Mouse (Mus musculus): ENCODE results near the gene Insl5. TPM values are rescaled to one million over a fixed set of nuclear protein-coding genes. Genes with fewer than 3 reads are reported as not detected.

Insl5 gene
- polyA plus RNA-seq, 1 experiment from 2014 or later, result 1.0 TPM

GRCm38 (mm10) chr4:103027745-103028144 is 1.1 kb upstream of the Insl5 start:
- H3K4me2 ChIP-seq, result no peak overlapping the region
- WGBS, result 90% methylated on average over 7 of the region's 7 CpGs
- no peak overlapping the region for H3K27ac ChIP-seq (replicated peaks)
- no peak for ATAC-seq (ENCODE audit: low FRiP score)
- H3K4me1 ChIP-seq, result no peaks in the 10 kb centered on the region
- H3K27me3 ChIP-seq (replicated peaks), result no peaks in the 10 kb centered on the region
- no peaks in the 10 kb centered on the region for H3K36me3 ChIP-seq
- no peaks in the 10 kb centered on the region for H3K9me3 ChIP-seq (replicated peaks)
- H3K9ac ChIP-seq (replicated peaks), result no peak overlapping the region
- no peak overlapping the region for H3K4me3 ChIP-seq (replicated peaks)

GRCm38 (mm10) chr4:103013490-103013889 is 13.2 kb downstream of the Insl5 start:
- no peak; the same call in 1 of the 2 replicates for ATAC-seq (ENCODE audit: low FRiP score)
- Histone ChIP-seq H3K27me3 (replicated peaks) (no peaks in the 10 kb centered on the region), H3K27ac (replicated peaks) (no peak overlapping the region), H3K9ac (replicated peaks) (no peak overlapping the region), H3K4me3 (replicated peaks) (no peak overlapping the region), H3K9me3 (replicated peaks) (no peaks in the 10 kb centered on the region), H3K36me3 (no peaks in the 10 kb centered on the region), H3K4me1 (peaks cover 16% of the 10 kb centered on the region), H3K4me2 (peak overlapping the region; percentile 23; the same call in 1 of the 2 replicates)
- WGBS, result 11% methylated on average over 4 of the region's 4 CpGs

GRCm38 (mm10) chr4:103011823-103012222 is 14.8 kb downstream of the Insl5 start:
- H3K4me3 ChIP-seq (replicated peaks), result 0 out of 2 replicates have a peak overlapping the region, but pooled peaks have one; percentile 4
- peaks cover 21% of the 10 kb centered on the region for H3K4me1 ChIP-seq
- no peaks in the 10 kb centered on the region for H3K27me3 ChIP-seq (replicated peaks)
- no peaks in the 10 kb centered on the region for H3K36me3 ChIP-seq
- 28% methylated on average over 7 of the region's 7 CpGs for WGBS
- peak; percentile 87; the same call in 1 of the 2 replicates for ATAC-seq (ENCODE audit: low FRiP score)
- peak overlapping the region; percentile 34 for H3K4me2 ChIP-seq
- peak overlapping the region; percentile 65 for H3K27ac ChIP-seq (replicated peaks)
- no peak overlapping the region for H3K9ac ChIP-seq (replicated peaks)
- no peaks in the 10 kb centered on the region for H3K9me3 ChIP-seq (replicated peaks)

- peaks cover 30% of the 10 kb centered on the region for H3K4me1 ChIP-seq
- H3K27ac ChIP-seq (replicated peaks), result no peak overlapping the region
- 97% methylated on average over 4 of the region's 4 CpGs for WGBS
- H3K9me3 ChIP-seq (replicated peaks), result no peaks in the 10 kb centered on the region
- H3K9ac ChIP-seq (replicated peaks), result no peak overlapping the region
- no peaks in the 10 kb centered on the region for H3K36me3 ChIP-seq
- no peaks in the 10 kb centered on the region for H3K27me3 ChIP-seq (replicated peaks)
- no peak for ATAC-seq (ENCODE audit: low FRiP score)
- H3K4me2 ChIP-seq, result no peak overlapping the region
- H3K4me3 ChIP-seq (replicated peaks), result no peak overlapping the region
These were observed 15.9 kb downstream of the Insl5 start for GRCm38 (mm10) chr4:103010734-103011133.

GRCm38 (mm10) chr4:103006943-103007418 is 19.7 kb downstream of the Insl5 start:
- no peak overlapping the region for H3K27ac ChIP-seq (replicated peaks)
- H3K9ac ChIP-seq (replicated peaks), result no peak overlapping the region
- no peak overlapping the region for H3K4me2 ChIP-seq
- H3K4me3 ChIP-seq (replicated peaks), result no peak overlapping the region
- no peak for ATAC-seq (ENCODE audit: low FRiP score)
- no peaks in the 10 kb centered on the region for H3K9me3 ChIP-seq (replicated peaks)
- H3K4me1 ChIP-seq, result peaks cover 24% of the 10 kb centered on the region
- H3K27me3 ChIP-seq (replicated peaks), result no peaks in the 10 kb centered on the region
- 27% methylated on average over 4 of the region's 4 CpGs for WGBS
- H3K36me3 ChIP-seq, result no peaks in the 10 kb centered on the region

GRCm38 (mm10) chr4:103006266-103006665 is 20.4 kb downstream of the Insl5 start:
- peaks cover 19% of the 10 kb centered on the region for H3K4me1 ChIP-seq
- H3K27me3 ChIP-seq (replicated peaks), result no peaks in the 10 kb centered on the region
- no peak for ATAC-seq (ENCODE audit: low FRiP score)
- H3K4me2 ChIP-seq, result no peak overlapping the region
- H3K9ac ChIP-seq (replicated peaks), result no peak overlapping the region
- 0 out of 2 replicates have a peak overlapping the region, but pooled peaks have one; percentile 1 for H3K27ac ChIP-seq (replicated peaks)
- H3K4me3 ChIP-seq (replicated peaks), result no peak overlapping the region
- 69% methylated on average over 5 of the region's 5 CpGs for WGBS
- no peaks in the 10 kb centered on the region for H3K9me3 ChIP-seq (replicated peaks)
- no peaks in the 10 kb centered on the region for H3K36me3 ChIP-seq

- Histone ChIP-seq H3K9me3 (replicated peaks) (no peaks in the 10 kb centered on the region), H3K27me3 (replicated peaks) (no peaks in the 10 kb centered on the region), H3K9ac (replicated peaks) (no peak overlapping the region), H3K4me2 (no peak overlapping the region), H3K27ac (replicated peaks) (0 out of 2 replicates have a peak overlapping the region, but pooled peaks have one; percentile 4), H3K4me3 (replicated peaks) (no peak overlapping the region), H3K36me3 (no peaks in the 10 kb centered on the region), H3K4me1 (peaks cover 19% of the 10 kb centered on the region)
- no peak for ATAC-seq (ENCODE audit: low FRiP score)
- 36% methylated on average over 15 of the region's 15 CpGs for WGBS
These were observed 21.3 kb downstream of the Insl5 start for GRCm38 (mm10) chr4:103005190-103005945.

- H3K27ac ChIP-seq (replicated peaks), result 0 out of 2 replicates have a peak overlapping the region, but pooled peaks have one; percentile 4
- H3K4me3 ChIP-seq (replicated peaks), result no peak overlapping the region
- H3K9me3 ChIP-seq (replicated peaks), result no peaks in the 10 kb centered on the region
- no peak for ATAC-seq (ENCODE audit: low FRiP score)
- no peaks in the 10 kb centered on the region for H3K27me3 ChIP-seq (replicated peaks)
- H3K4me2 ChIP-seq, result no peak overlapping the region
- H3K36me3 ChIP-seq, result no peaks in the 10 kb centered on the region
- H3K9ac ChIP-seq (replicated peaks), result no peak overlapping the region
- H3K4me1 ChIP-seq, result peaks cover 19% of the 10 kb centered on the region
- WGBS, result 50% methylated on average over 4 of the region's 4 CpGs
These were observed 22.0 kb downstream of the Insl5 start for GRCm38 (mm10) chr4:103004681-103005080.

- Histone ChIP-seq H3K9ac (replicated peaks) (no peak overlapping the region), H3K27ac (replicated peaks) (no peak overlapping the region), H3K4me3 (replicated peaks) (no peak overlapping the region), H3K27me3 (replicated peaks) (no peaks in the 10 kb centered on the region), H3K9me3 (replicated peaks) (no peaks in the 10 kb centered on the region), H3K4me1 (no peaks in the 10 kb centered on the region), H3K4me2 (no peak overlapping the region), H3K36me3 (no peaks in the 10 kb centered on the region)
- 80% methylated on average over 3 of the region's 3 CpGs for WGBS
- ATAC-seq (ENCODE audit: low FRiP score), result no peak
These were observed 35.0 kb downstream of the Insl5 start for GRCm38 (mm10) chr4:102991685-102992084.

GRCm38 (mm10) chr4:102990595-102991340 is 35.9 kb downstream of the Insl5 start:
- H3K9me3 ChIP-seq (replicated peaks), result no peaks in the 10 kb centered on the region
- no peaks in the 10 kb centered on the region for H3K36me3 ChIP-seq
- 86% methylated on average over 11 of the region's 11 CpGs for WGBS
- no peak overlapping the region for H3K9ac ChIP-seq (replicated peaks)
- ATAC-seq (ENCODE audit: low FRiP score), result no peak
- H3K4me2 ChIP-seq, result no peak overlapping the region
- H3K4me1 ChIP-seq, result no peaks in the 10 kb centered on the region
- no peak overlapping the region for H3K4me3 ChIP-seq (replicated peaks)
- no peaks in the 10 kb centered on the region for H3K27me3 ChIP-seq (replicated peaks)
- no peak overlapping the region for H3K27ac ChIP-seq (replicated peaks)

GRCm38 (mm10) chr4:102990016-102990415 is 36.6 kb downstream of the Insl5 start:
- H3K4me2 ChIP-seq, result no peak overlapping the region
- H3K27me3 ChIP-seq (replicated peaks), result no peaks in the 10 kb centered on the region
- no peak overlapping the region for H3K9ac ChIP-seq (replicated peaks)
- H3K4me1 ChIP-seq, result no peaks in the 10 kb centered on the region
- no peak overlapping the region for H3K27ac ChIP-seq (replicated peaks)
- no peaks in the 10 kb centered on the region for H3K9me3 ChIP-seq (replicated peaks)
- WGBS, result 75% methylated on average over 4 of the region's 4 CpGs
- H3K36me3 ChIP-seq, result no peaks in the 10 kb centered on the region
- ATAC-seq (ENCODE audit: low FRiP score), result no peak
- no peak overlapping the region for H3K4me3 ChIP-seq (replicated peaks)

GRCm38 (mm10) chr4:102989391-102989790 is 37.3 kb downstream of the Insl5 start:
- no peaks in the 10 kb centered on the region for H3K4me1 ChIP-seq
- no peak overlapping the region for H3K9ac ChIP-seq (replicated peaks)
- WGBS, result 82% methylated on average over 5 of the region's 5 CpGs
- no peak overlapping the region for H3K27ac ChIP-seq (replicated peaks)
- no peak overlapping the region for H3K4me3 ChIP-seq (replicated peaks)
- no peaks in the 10 kb centered on the region for H3K36me3 ChIP-seq
- ATAC-seq (ENCODE audit: low FRiP score), result no peak
- H3K4me2 ChIP-seq, result no peak overlapping the region
- no peaks in the 10 kb centered on the region for H3K9me3 ChIP-seq (replicated peaks)
- H3K27me3 ChIP-seq (replicated peaks), result no peaks in the 10 kb centered on the region

Data from neural tube, embryonic 15.5 days (tissue).